Mouse (Mus musculus): ENCODE data around the gene Arrb2. TPM values are rescaled to one million over a fixed set of nuclear protein-coding genes. Genes with fewer than 3 reads are reported as not detected.
"Not testable (repeated sequence)": the region's sequence is repeated elsewhere in the genome, so short reads cannot be mapped to it uniquely, and the experiment has no call there.

The Arrb2 gene
- total RNA-seq, 2 experiments from 2014 or later: 11.3 to 12.5 TPM

DNA sequence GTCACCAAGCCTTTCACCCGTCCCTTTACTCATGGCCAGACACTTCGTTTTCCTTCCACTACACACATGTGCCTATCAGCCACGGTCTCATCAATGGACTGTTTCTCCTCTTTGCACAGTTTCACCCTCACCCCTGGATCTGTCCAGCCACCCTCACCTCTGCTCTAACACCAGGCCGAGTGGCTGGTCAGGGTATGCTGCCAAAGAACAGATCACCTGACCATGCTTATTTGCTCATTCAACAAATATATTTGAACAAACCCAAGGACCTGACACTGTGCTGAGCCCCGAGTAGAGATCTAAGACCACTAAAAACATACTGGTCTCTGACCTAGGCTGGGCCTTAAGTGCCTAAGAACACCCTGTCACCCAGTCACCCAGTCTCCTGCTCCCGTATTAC is 12.2 kb downstream of the Arrb2 start:
- no peak for DNase-seq

DNA sequence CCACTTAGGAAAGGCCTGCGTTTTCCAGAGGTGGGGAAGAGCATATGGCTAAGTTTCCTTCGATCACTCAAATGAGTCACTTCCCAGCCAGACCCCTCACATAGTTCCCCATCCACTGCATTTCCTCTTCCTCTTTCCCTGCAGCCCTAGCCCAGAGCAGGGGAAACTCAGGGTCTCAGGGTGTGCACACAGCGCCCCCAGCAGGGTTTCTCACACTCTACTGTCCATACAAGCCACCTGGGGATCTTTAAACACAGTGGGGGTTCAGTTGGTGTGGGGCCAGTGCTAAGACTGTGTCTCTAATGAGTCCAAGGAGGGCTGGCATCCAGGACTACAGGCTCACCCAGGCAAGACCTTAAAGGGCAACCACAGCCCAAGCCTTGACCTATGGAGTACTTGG is 14.3 kb downstream of the Arrb2 start:
- DNase-seq: no peak

DNA sequence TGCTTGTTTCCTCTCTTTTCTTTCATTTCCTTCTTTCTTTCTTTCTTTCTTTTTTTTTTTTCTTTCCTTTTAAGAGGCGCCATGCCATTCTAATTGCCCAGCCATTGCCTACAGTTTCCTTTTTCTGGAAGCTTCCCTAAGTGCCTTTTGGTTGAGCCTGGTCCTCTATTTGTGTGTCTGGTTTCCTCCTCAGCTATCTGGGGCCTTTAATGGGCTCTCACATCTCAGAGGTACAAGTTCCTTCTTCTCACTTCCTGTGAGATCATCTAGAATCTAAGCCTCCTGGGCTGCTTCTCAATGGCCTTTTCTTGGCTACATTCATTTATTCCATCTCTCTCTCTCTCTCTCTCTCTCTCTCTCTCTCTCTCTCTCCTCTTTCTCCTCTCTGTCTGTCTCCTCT is 14.9 kb downstream of the Arrb2 start:
- DNase-seq: no peak

DNA sequence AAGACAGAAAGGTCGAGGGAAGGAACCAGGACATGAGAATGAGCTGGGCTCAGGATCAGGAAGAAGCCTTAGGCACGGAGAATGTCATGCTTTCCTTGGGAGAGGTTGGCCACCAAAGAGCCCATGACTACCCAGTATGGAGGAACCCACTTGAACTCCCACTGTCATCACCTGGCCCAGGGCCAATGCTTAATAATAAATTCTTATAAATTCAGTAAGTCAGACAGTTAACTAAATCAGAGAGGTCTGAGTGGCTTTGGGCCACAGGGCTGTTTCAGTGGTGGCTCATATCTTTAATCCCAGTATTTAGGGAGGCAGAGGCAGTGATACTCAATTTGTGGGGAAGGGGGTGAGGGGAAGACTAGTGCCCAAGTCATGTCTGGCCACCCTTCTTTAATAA is 18.5 kb downstream of the Arrb2 start:
- DNase-seq: no peak

DNA sequence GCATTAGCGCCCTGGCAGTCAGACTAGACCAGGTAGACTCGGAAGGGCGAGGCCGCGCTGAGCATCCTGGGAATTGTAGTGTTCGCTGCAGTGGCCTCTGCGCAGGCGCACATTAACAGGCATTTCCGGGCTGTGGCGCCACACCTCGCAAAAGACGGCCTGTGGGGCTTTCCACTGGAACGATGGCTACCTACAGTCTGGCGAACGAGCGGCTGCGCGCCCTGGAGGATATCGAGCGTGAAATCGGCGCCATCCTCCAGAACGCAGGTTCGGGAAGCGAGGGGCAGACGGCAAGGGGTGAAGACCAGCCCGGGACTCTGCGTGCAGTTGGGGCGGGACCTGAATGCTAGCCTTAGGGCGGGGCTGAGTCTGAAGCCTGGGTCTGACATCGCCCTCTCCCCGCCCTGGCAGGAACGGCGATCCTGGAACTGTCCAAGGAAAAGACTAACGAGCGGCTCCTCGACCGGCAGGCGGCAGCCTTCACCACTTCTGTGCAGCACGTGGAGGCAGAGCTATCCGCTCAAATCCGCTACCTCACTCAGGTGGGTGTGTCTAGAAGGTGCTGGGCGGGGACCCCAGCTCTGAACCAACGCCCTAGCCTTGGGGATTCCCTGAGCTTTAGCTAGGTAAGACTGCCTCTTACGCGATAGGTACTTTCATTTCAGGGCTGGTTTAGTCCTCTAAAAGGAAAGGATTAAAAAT is 19.5 kb downstream of the Arrb2 start, which contains the start of gene Med11:
Gene Med11 (plus strand): TSS at position 123 of the 702 bp plus-strand sequence.
- peak; percentile 97 to 99 for DNase-seq

DNA sequence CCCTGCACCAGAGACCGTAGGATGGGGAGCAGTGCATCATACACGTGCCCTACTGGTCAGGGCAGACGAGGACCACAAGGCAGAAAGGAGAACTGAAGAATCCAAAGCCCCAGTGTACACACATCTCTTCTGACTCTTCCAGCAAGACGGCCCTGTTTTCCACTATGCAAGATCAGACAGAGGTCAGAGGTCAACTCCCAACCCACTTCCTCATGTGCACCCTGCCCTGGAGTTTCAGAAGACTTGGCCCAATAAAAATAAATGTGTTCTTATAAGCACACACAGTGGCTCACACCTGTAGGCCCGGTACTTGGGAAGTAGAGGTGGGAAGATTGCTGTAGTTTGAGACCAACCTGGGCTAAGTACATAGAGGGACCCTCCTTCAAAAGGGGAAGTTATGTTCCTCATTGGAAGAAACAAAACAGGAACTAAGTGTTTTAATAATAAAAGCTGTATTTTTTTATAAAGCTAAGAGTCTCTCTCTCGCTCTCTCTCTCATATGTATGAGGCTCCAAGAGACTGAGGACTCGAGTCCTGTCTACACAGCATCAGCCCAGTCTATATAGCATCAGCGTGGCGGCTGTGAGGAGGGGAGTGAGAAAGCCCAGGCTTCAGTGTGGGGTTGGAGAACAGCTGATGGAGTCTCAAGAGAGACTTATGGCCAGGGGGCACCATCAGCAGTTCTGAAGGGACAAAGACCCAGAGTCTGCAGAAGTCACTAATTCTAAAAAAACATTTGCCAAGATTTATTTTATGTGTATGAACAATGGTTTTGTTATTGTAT is 21.0 kb downstream of the Arrb2 start:
- peak; percentile 53 to 57 for DNase-seq

DNA sequence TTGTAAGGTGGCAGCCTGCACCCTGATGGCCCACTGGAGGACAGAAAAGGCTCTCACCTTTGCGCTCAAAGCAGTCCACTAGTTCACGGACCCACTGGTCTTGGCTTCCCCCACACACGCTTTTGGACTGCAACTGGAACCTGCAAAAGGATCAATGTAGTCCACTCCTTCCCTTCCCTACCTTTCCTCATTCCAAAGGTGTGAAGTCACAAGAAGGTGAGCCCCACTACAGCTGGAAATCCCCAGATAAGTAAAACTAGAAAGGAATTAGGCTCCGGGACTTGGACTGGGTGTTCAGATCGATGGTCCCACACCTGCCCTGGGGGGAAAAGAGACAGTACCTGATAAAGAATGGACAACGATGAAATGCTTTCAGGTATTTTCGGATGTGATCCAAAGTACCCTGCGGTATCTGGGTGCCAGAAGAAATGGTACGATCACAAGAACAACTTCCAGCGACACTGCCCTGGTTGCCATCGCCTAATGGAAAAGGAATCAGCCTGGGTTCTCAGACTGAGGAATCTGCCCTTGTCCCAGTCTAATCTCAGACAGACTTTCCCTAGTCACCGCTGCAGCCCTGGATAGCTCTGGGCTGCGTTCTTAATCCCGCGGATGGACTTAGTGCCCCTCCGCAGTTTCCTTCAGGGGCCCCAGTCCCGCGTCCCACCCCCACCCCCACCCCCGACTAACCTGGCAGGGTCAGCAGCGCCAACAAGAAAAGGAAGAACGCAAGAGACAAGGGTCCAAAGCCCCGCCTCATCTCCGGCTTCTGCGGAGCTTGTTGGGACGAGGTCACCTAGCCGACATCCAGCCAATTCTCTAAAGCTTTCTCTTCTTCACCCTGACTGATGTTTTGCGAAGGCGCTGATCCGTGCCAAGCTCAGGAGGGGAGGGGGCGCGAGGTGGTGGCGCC is 26.5 kb downstream of the Arrb2 start, which contains the start of gene Zmynd15:
Gene Zmynd15 (plus strand): TSS at position 746 of the 913 bp plus-strand sequence.
- DNase-seq: peak in 1 of 2 experiments; percentile 57

DNA sequence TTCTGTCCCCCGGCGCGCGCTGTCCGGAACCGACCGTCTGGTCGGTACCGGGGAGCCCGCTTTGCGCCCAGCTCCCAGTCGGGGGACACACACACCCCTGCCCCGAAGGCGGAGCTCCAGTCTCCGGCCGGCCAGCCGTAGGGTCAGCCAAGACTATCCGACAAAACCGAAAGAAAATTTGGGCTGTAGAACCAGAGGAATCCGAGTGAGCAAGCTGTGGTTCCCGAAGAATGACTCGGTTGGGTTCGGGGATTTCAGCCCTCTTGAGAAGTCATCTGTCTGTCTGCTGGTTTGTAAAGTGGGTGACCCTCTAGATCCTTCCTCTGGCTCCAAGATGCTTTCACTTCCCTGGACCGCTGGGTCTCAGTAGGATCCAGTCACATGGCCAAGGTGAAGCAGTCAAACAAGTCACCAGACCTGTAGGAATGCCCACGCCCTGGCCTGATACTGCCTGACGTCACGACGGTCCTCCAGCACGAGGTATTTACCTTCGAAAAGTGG is 27.2 kb downstream of the Arrb2 start, which contains the start of gene Cxcl16:
Gene Cxcl16 (minus strand): TSS at position 384 of the 501 bp plus-strand sequence.
- DNase-seq: peak; percentile 82 to 83

DNA sequence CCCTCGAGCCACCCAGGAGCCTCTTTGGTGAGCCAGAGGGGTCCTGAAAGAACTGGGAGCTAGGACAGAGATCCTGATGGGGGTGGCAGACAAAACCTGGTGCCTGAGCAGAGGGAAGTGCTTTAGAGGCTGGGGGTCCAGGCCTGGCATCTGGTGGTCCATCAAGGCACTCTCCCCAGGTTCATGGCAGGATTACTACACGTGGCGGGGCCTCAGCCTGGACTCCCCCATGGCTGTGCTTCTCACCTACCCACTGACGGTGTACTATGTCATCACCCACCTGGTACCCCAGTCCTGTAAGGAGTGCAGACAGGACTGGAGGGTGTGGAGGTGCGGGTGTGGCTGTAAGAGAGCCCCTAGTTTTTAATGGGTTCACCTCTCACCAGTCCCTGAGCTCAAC is 31.5 kb downstream of the Arrb2 start:
- no peak for DNase-seq

DNA sequence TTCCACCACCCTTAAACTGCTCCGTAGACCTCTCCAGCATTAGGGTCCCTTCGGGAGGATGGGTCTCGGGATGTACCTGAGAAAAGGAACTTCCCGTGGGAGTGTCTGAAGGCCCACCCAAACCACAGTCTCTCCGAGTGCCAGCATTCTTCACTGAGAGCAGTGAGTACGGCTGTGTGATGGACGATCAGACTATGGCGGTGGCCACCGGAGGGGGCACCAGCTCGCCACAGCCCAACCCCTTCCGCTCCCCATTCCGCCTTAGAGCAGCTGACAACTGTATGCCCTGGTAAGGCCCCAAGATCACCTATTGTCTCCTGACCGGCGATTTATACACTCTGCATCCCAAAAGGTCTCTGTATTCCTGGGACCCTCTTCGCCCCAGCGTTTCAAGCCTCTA is 32.8 kb downstream of the Arrb2 start:
- no peak for DNase-seq

DNA sequence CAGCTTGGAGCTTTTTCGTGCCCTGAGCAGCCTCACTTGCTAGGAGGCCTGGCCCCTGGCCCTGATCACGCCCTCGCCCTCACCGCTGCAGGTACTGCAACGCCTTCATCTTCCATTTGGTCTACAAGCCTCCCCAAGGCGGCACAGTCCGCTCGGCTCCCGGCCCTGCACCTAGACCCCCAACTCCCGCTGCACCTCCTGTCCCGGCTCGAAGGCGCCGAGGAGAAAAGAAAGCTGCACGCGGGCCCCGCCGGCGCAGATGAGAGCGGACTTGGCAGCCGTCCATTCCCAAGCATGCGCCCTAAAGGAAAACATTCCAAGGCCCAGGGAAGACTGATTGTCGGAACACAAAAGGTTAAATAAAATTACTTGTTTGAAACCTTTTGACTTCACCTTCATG is 33.4 kb downstream of the Arrb2 start:
- DNase-seq: peak; percentile 40 to 61

DNA sequence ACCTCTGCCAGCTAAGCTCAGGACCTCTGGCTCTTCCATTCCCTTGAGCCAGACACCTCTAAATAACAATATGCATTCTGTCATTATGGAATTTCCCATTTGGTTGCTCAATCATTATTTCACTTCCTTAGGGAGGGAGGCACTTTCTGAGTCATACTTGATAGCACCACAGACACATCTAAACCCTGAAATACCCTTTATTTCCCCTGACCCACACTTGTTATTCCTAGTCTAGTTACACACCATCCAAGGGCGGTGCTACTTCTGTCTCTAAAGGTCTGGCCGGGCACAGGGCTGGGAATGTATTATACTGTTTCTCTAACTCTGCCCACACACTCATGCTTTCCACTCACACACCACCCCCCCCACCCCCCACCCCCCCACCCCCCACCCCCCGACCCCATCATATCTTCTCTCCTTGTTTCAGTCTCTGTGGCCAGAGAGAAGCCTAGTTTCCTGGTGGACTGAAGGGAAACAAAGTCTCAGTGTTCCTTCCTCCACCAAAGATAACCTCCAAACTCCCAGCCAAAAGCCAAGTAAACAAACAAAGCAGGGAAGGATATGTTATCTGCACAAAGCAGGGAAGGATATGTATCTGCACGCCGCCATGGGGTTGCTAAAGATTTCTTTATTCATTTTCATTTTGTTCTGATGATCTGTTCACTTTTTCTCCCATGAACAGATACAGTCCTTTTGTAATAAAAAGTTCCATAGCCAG is 35.6 kb downstream of the Arrb2 start:
- DNase-seq: peak; percentile 50 to 52

DNA sequence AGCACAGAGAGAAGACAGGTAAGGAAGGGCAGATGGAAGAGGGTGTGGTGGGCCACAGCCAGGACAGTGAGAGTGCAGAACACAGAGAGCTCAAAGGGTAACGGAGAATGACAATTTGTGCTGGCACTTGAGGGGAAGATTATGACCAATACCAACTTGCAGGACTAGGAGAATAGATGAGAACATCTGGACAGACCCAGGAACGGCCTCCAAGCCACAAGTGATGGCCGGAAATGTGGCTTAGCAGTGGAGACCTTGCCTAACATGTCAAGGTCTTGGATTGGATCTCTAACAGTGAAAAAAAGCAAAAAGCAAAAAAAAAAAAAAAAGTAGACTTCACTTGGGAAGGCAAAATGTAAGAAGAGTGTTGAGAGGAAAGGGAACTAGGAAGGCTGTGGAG is 37.3 kb downstream of the Arrb2 start:
- DNase-seq: no peak

DNA sequence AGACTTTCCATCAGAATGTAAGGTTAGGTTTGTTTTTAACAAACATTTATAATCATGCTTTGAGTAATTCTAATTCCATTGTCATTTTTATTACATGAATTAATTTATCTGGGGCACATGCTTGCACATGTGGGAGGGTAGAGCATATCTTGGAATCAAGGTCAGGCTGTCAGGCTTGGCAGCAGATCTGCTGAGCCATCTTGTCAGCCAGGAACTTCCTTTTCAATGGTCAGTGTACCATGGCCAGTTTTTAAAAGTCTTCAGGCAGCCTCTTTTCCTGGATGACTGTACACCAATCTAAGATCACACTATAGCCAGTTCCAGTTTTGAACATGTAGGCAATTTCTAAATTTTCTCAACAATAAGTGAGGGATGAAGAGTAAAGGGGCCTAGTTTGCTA is 40.3 kb downstream of the Arrb2 start:
- DNase-seq: no peak

DNA sequence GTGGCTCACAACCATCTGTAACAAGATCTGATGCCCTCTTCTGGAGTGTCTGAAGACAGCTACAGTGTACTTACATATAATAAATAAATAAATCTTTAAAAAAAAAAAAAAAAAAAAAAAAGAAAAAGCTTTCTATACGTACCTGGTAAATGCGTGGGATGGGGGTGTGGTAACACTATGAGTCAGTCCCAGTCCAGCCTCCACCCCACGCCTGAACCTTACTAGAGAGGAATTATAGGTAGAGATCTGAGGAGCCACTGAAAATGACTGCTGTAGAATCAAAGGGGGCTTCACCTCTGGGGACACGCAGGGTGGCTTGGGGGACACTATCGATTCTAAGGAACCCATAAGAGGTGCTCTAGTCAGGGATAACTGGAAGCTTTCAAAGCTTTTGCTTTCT is 40.9 kb downstream of the Arrb2 start:
- DNase-seq: not testable (repeated sequence)

DNA sequence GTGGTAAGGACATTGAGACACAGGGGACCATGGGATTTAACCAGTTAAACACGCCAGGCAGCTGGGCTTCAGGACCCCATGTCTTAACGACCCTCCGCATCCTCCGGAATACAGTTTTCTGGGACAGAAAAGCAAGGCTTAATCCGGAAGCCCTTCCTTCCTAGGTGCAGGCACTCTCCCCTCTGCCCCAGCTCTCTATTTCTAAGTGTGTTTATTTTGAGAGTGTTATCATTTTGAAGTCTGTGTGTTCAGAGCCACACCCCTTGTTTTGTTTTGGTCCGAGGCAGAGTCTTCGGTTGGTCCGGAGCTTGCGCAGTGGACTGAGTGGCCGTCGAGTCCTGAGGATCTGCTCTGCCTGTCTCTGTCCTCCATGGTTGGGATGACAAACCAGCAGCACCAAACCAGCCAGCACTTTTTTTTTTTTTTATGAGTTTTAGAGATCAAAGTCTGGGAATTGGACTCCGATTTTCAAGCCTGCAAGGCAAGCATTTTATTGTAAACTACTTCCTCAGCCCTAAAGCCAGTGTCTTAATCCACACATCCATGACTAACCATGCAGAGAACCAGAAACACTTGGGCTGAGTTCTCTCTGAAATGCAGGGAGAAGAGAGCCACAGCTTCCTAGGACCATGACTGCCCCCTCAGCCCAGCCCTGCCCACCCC is 42.6 kb downstream of the Arrb2 start:
- no peak for DNase-seq

DNA sequence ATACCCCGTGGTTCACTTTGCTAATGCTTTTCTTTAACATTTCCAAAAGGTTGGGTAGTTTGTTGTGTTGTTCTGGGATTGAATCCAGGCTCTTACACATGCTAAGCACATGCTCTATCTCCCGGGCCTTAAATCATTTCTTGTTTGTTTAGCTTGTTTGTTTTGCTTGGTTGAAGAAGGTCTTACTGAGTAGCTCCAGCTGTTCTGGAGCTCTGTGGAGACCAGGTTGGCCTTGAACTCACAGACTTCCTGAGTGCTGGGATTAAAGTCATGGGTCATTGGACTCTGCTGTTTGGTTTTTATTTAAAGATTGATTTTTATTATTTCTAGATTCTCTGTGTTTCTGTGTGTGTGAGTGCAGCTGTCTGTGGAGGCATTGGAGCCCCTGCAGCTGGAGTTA is 53.1 kb downstream of the Arrb2 start:
- DNase-seq: no peak

DNA sequence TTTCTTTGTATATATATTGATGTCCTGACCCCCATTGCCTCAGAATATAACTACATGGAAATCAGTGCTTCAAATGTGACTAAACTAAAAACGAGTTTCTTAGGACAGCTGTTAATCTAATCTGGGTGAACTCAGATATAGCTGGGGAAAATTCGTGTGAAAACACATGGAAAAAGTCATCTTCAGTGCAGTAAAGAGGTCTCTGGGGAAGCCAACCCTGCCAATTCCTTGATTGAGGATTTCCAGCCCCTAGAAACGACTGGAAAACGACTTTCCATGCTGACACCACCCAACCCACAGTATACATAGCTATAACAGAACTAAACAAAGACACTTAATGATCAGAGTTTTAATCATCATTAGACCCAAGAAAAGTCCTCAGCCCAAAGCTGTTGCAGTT is 55.4 kb downstream of the Arrb2 start:
- peak; percentile 56 for DNase-seq

DNA sequence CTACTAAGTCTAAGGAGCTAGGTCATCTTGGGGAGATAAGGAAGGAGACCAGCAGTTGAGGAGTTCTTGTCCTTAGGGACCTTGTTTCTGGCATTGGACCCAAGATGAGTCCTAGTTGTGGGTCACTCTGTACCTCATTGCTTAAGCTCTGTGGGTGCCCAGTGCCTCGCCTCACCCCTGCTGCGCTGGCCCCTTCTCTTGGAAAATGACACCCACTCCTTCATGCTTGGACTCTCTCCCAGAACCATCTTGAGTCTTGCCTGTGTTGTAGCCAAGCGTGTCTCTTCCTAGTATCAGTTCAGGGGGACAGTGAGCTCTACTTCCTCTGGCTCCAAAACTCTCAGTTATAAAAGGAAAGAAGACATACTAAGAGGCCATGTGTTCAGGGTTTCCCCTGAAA is 56.7 kb downstream of the Arrb2 start:
- DNase-seq: peak; percentile 53 to 60

DNA sequence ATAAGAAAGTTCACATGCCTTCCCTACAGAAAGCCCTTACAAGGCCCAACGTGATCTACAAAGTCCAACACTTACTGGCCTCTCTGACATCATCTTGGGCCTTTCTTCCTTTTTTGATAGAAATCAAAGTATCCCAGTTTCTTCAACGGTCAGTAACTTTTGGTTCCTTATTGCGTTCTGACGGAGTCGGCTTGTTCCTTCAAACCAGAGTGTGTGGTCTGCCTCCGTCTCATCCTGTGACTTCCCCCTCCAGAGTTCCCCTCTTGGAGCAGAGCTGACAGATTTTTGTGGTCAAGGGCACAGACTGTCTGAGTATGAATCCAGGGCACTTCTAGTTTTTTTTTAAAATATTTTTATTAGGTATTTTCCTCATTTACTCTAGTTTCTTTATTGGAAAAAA is 57.2 kb downstream of the Arrb2 start:
- peak in 1 of 2 experiments; percentile 65 for DNase-seq

Data from heart, adult 18-20 months (tissue).